Mouse (Mus musculus): ENCODE results near the gene Olfr1428.
"Not testable (repeated sequence)": the region's sequence is repeated elsewhere in the genome, so short reads cannot be mapped to it uniquely, and the experiment has no call there.

Gene Olfr1428

GRCm38 (mm10) chr19:12115797-12116196 is at the start of gene Olfr1428:
TSS of gene Olfr1428 (minus strand) at chr19:12115897.
- DNase-seq = no peak

- no peak for DNase-seq
These were observed 29.8 kb upstream of the Olfr1428 start for GRCm38 (mm10) chr19:12145452-12145851.

DNA sequence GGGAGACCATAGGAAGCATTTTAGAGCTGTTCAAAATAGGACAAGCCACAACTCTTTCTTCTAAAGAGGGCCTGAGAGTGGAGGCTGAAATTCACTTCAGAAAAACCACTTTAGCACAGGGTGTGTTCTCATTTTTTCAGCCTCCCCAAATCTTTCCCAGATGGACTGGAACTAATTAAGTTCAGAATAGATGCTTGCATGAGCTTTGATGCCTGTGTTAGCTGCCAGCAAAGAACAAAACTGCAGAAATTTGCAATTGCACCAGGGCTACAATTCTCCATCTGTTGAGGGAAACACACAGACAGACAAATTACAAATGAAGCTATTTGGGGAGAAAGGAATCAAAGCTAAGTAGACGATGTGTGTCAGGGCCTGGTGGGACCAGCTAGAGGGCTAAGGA is 27.7 kb upstream of the Olfr1428 start:
- DNase-seq = no peak

GRCm38 (mm10) chr19:12134289-12134688 is 18.6 kb upstream of the Olfr1428 start:
- peak in 1 of 2 experiments; percentile 14 for DNase-seq

GRCm38 (mm10) chr19:12123103-12123502 is 7.4 kb upstream of the Olfr1428 start, which contains the start of gene Olfr76:
TSS of gene Olfr76 (minus strand) at chr19:12123203.
- no peak for DNase-seq

DNA sequence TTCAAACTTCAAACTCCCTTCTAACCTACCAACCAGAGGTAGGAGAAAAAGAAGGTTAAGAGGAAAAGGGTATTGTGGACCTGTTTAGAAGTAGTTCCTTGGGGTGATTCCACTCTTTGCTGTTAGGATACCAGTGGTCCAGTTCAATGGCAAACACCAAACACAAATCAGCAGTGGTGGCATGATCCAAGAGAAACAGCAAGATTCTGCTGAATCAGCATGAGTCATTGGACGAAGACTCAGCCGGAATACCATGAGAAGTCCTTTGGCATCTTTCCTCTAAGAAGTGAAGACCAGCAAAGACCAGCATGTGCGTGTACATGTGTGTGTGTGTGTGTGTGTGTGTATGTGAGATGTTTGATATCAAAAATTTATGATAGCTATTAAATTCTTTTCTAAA is 767 bp upstream of the Olfr1428 start:
- DNase-seq = no peak

GRCm38 (mm10) chr19:12113807-12114206 is 1.9 kb downstream of the Olfr1428 start:
- no peak for DNase-seq

DNA sequence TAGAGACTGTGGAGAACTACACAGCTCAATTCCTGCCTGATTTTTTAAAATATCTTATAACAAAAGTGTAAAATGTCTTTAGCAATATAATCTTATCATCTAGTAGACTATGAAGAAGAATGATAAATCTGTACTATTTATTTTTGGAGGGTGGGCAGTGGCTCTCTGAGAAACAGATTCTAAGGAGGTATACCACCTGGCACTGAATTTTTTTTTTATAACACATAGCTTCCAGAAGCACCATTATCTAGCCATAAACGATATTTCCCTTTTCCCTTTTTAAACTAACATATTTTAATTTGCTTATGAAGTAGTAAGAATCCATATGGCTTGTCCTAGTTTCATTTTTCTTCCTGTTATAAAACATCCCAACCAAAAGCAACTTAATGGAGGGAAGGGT is 11.2 kb downstream of the Olfr1428 start:
- DNase-seq = no peak

DNA sequence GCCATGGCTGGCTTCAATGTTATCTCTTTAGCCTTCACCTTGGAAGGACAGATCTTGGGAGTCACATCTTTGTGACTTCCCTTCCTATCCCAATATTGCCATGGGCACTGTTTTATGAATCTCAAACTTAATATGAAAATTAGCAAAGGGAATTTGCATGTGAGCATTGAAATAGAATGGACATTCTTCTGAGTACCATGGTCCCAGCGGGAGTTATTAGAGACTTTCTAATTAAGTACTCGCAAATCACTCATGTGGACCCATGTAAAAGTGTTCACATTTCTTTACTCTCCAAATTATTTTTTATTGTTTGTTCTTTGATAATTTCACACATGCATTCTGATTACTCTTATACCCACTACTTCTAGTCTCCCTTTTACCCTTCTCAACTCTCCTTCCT is 12.5 kb downstream of the Olfr1428 start, which contains the start of gene Olfr1427:
Gene Olfr1427 (minus strand): TSS at position 101 of the 400 bp plus-strand sequence.
- no peak for DNase-seq

DNA sequence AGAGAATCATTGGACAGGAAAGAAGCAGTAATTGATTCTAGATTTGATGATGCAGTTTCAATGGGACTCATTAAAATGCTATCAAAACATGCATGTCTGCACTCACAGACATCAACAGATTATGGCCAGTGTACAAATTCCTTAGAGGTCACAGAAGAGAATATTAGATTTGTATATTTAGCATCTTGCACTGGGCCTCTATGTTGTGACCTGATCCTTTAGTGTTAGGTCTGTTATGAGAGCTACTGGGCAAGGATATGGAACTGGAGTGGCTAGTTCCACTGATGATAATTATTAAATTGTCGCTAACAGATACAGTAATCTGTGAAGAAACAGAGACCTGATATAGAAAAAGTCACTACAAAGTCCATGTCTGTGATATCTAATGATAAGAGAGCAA is 23.8 kb downstream of the Olfr1428 start, which contains the start of gene Olfr1426:
Gene Olfr1426 (minus strand): TSS at position 101 of the 400 bp plus-strand sequence.
- no peak for DNase-seq

- DNase-seq = not testable (repeated sequence)
These were observed 38.1 kb downstream of the Olfr1428 start, which contains the start of gene Olfr1425 for GRCm38 (mm10) chr19:12077631-12078030. TSS of gene Olfr1425 (minus strand) at chr19:12077731.

GRCm38 (mm10) chr19:12069546-12069945 is 46.2 kb downstream of the Olfr1428 start:
- DNase-seq = not testable (repeated sequence)

DNA sequence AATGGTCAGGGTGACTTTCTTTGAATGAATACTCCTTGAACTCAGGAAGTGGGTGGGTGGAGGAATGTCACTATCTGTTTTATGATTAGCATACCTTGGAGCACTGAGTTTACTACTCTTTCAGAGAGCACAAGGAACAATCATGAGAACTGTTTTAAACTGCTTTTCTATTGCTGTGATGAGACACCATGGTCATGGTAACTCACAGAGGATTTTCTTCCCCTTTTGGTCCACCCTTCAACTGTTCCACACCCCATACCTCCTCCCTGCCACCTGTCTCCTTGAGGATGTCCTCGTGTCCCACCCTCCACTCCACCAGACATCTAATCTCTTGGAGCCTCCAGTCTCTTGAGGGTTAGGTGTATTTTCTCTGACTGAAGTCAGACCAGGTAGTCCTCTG is 47.9 kb downstream of the Olfr1428 start:
- not testable (repeated sequence) for DNase-seq

GRCm38 (mm10) chr19:12062582-12062981 is 53.1 kb downstream of the Olfr1428 start, which contains the start of gene Olfr1424:
TSS of gene Olfr1424 (minus strand) at chr19:12062682.
- not testable (repeated sequence) for DNase-seq

Data from lung, postnatal 4 days (tissue).